Mouse (Mus musculus): Measurements from ENCODE around the gene Fa2h. TPM values are rescaled to one million over a fixed set of nuclear protein-coding genes. Genes with fewer than 3 reads are reported as not detected.

Gene Fa2h
- 1 to 10 TPM; 1.4 to 1.8 TPM for total RNA-seq (2021)
- long read RNA-seq, experiment 1, partial matches to known transcripts = 0 of 1 reads
- long read RNA-seq, experiment 1, other reads (novel, unspliced or antisense) = 0 of 1 reads
- long read RNA-seq, experiment 2, partial matches to known transcripts = 0 of 1 reads
- long read RNA-seq, experiment 2, other reads (novel, unspliced or antisense) = 0 of 1 reads

GRCm38 (mm10) chr8:111393391-111394363, at the start of gene Fa2h:
Fa2h (minus strand) TSS chr8:111393824.
- DNase-seq = peak; percentile 75

- peak; percentile 40 for DNase-seq
Observed at GRCm38 (mm10) chr8:111439189-111439588, 45.6 kb upstream of the Fa2h start.

- DNase-seq = no peak
Observed at GRCm38 (mm10) chr8:111435071-111435828, 41.6 kb upstream of the Fa2h start.

GRCm38 (mm10) chr8:111424646-111425045, 31.0 kb upstream of the Fa2h start:
- no peak for DNase-seq

GRCm38 (mm10) chr8:111424181-111424580, 30.6 kb upstream of the Fa2h start:
- no peak for DNase-seq

GRCm38 (mm10) chr8:111422614-111423013, 29.0 kb upstream of the Fa2h start:
- DNase-seq = no peak

GRCm38 (mm10) chr8:111419171-111419570, 25.5 kb upstream of the Fa2h start:
- no peak for DNase-seq

GRCm38 (mm10) chr8:111418601-111419000, 25.0 kb upstream of the Fa2h start:
- no peak for DNase-seq

GRCm38 (mm10) chr8:111417222-111417621, 23.6 kb upstream of the Fa2h start:
- no peak for DNase-seq

- no peak for DNase-seq
Observed at GRCm38 (mm10) chr8:111403391-111403790, 9.8 kb upstream of the Fa2h start.

GRCm38 (mm10) chr8:111391268-111391667, 2.4 kb downstream of the Fa2h start:
- DNase-seq = no peak

- no peak for DNase-seq
Observed at GRCm38 (mm10) chr8:111390837-111391236, 2.8 kb downstream of the Fa2h start.

GRCm38 (mm10) chr8:111389581-111389980, 4.0 kb downstream of the Fa2h start:
- DNase-seq = no peak

- DNase-seq = no peak
Observed at GRCm38 (mm10) chr8:111385915-111386314, 7.7 kb downstream of the Fa2h start.

GRCm38 (mm10) chr8:111384628-111385027, 9.0 kb downstream of the Fa2h start:
- DNase-seq = no peak

GRCm38 (mm10) chr8:111375192-111375591, 18.4 kb downstream of the Fa2h start:
- DNase-seq = no peak

GRCm38 (mm10) chr8:111369711-111370110, 23.9 kb downstream of the Fa2h start:
- DNase-seq = no peak

- DNase-seq = no peak
Observed at GRCm38 (mm10) chr8:111367350-111367749, 26.3 kb downstream of the Fa2h start.

GRCm38 (mm10) chr8:111366610-111367234, 26.9 kb downstream of the Fa2h start:
- peak; percentile 14 for DNase-seq

GRCm38 (mm10) chr8:111363489-111363888, 30.1 kb downstream of the Fa2h start:
- DNase-seq = no peak

GRCm38 (mm10) chr8:111360579-111361209, 32.9 kb downstream of the Fa2h start:
- no peak for DNase-seq

GRCm38 (mm10) chr8:111359936-111360335, 33.7 kb downstream of the Fa2h start:
- no peak for DNase-seq
